Mouse (Mus musculus) brown adipose tissue, adult 24 weeks (tissue): ENCODE results near the gene Sdk2. TPM values are rescaled to one million over a fixed set of nuclear protein-coding genes. Genes with fewer than 3 reads are reported as not detected.

ENCODE experiments used
- H3K27ac ChIP-seq: fragments of 200-500 bp; replicated peaks from 2 replicates; pipeline ENCODE4 v1.5.1; 2012; ENCODE audit warnings: low read depth, mild to moderate bottlenecking, low read length
- H3K4me1 ChIP-seq: fragments of 200-500 bp; 2 replicates; pipeline ENCODE4 v1.6.1; 2012; ENCODE audit warnings: low read length, mixed read lengths; ENCODE audit not compliant: control insufficient read depth, insufficient read depth, insufficient read length
- H3K4me3 ChIP-seq: fragments of 200-500 bp; 2 replicates; pipeline ENCODE4 v1.5.1; 2012; ENCODE audit warnings: low read depth, mild to moderate bottlenecking, low read length, moderate library complexity; ENCODE audit not compliant: insufficient read depth
- polyA plus RNA-seq: library from polyadenylated mRNA; stranded (reverse); fragments of >200 nt; gene quantifications from 2 replicates; pipeline ENCODE4 v1.2.4, GENCODE M21; 2012; ENCODE audit not compliant: missing spikeins, insufficient read depth, insufficient read length

Sdk2 gene
- 0.20 and 0.67 TPM in 2 replicates for polyA plus RNA-seq

DNA sequence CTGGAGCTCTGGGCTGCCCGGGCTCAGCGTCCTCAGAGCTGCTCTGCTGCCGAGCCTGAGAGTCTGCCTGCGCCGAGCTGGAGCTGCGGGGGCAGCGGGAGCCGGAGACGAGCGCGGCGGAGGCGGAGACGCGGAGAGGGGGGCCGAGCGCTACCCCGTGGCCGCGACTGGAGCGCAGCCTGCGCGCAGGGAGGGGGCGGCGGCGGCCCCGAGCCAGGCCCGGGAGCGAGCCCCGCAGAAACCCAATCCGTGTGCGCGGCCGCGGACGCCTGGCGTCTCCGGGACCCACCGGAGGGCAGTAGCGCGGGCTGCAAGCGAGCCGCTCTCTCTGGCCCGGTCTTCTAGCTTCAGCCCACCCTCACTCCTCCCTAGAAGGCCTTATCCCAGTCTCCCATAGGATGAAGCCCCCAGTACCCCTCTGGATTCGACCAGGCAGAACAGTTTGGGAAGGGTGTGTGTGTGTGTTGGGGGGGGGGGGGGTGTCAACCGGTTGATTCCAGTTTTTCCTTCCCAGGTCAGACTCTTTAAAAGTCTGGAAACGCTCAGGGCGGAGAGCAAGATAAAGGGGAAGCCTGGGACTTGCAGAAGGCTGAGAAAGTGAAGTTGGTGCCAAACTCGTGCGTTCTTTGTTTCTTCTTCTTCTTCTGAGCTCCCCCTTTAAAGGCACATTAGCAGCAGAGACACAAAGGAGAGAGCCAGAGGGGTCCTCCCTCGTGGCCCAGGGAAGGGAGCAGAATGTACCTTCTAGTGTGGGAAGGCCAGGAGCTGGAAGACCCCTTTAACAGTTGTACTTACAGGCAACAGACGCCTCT lies at the start of gene Sdk2:
Gene Sdk2, minus strand, starts transcription at position 96 of the 812 bp plus-strand sequence.
- Histone ChIP-seq H3K4me3 (peak within 1 kb of the TSS; percentile 16), H3K4me1 (peaks cover 3% of the 10 kb centered on the region), H3K27ac (no peak within 1 kb of the TSS)

GRCm38 (mm10) chr11:114115077-114115476 lies 48.2 kb upstream of the Sdk2 start:
- H3K4me1 ChIP-seq: no peaks in the 10 kb centered on the region
- no peak overlapping the region for H3K4me3 ChIP-seq
- H3K27ac ChIP-seq: no peak overlapping the region

GRCm38 (mm10) chr11:114114674-114115073 lies 47.8 kb upstream of the Sdk2 start:
- no peaks in the 10 kb centered on the region for H3K4me1 ChIP-seq
- H3K4me3 ChIP-seq: no peak overlapping the region
- no peak overlapping the region for H3K27ac ChIP-seq

GRCm38 (mm10) chr11:114110851-114111250 lies 44.0 kb upstream of the Sdk2 start:
- H3K27ac ChIP-seq: no peak overlapping the region
- H3K4me1 ChIP-seq: no peaks in the 10 kb centered on the region
- H3K4me3 ChIP-seq: no peak overlapping the region

DNA sequence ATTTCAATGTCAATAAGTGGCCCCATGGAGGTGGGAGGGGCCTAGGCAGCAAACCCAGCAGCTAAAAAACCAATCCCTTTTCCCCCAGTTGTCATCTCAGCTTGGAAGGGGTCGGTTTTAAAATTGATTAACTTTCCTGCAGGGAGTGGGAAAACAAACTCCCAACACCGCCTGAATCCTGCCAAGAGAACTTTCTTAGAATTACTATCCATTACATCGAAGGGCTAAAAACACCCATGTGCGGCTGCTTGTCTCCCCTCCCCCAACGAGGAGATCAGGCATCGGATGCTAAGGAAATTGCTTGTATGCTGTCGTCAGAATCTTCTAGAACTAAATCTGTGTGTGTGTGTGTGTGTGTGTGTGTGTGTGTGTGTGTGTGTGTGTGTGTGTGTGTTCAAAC lies 26.8 kb upstream of the Sdk2 start:
- Histone ChIP-seq H3K4me3 (no peak overlapping the region), H3K4me1 (no peaks in the 10 kb centered on the region), H3K27ac (no peak overlapping the region)

DNA sequence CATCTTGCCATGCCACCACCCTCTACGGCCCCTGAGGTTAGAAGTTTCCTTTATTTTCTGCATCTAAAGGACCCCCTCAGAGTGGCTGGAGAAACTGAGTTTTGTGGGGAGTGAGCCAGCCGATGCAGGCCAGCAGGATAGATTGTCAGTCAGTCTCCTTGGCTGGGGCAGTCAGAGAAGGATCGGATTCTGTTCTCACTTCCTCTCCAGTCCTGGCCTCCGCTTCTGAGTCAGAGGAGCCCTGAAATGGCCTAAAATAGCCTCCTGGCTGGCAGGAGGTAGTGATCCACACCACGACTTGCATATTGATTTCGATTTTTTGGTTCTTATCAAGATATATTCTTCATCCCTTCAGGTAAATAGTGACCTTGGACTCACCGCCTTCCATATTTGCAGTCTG lies 26.3 kb upstream of the Sdk2 start:
- Histone ChIP-seq H3K4me3 (no peak overlapping the region), H3K4me1 (no peaks in the 10 kb centered on the region), H3K27ac (no peak overlapping the region)

DNA sequence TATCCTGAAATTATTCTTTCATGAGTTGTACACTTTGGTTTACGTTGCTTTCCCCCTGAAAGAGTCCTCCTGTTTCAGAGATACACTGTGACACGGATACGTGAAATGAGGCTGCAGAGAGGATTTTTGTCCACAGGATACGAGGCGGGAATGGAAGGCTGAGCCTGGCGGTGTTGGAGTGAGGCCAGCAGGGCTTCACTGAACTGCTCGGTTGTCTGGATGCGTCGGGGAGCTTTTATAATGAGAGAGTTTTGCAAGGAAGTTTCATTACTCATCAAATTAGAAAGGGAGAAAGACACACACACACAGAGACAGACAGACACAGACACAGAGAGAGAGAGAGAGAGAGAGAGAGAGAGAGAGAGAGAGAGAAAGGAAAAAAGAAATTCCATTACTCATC lies 13.8 kb upstream of the Sdk2 start:
- Histone ChIP-seq H3K4me3 (no peak overlapping the region), H3K27ac (no peak overlapping the region), H3K4me1 (no peaks in the 10 kb centered on the region)

GRCm38 (mm10) chr11:114072644-114073043 lies 5.8 kb upstream of the Sdk2 start:
- Histone ChIP-seq H3K27ac (no peak overlapping the region), H3K4me1 (no peaks in the 10 kb centered on the region), H3K4me3 (no peak overlapping the region)

GRCm38 (mm10) chr11:114071998-114072397 lies 5.2 kb upstream of the Sdk2 start:
- H3K4me3 ChIP-seq: no peak overlapping the region
- no peaks in the 10 kb centered on the region for H3K4me1 ChIP-seq
- H3K27ac ChIP-seq: no peak overlapping the region

- Histone ChIP-seq H3K4me3 (no peak overlapping the region), H3K4me1 (no peaks in the 10 kb centered on the region), H3K27ac (no peak overlapping the region)
These were observed 4.0 kb upstream of the Sdk2 start for GRCm38 (mm10) chr11:114070881-114071280.

DNA sequence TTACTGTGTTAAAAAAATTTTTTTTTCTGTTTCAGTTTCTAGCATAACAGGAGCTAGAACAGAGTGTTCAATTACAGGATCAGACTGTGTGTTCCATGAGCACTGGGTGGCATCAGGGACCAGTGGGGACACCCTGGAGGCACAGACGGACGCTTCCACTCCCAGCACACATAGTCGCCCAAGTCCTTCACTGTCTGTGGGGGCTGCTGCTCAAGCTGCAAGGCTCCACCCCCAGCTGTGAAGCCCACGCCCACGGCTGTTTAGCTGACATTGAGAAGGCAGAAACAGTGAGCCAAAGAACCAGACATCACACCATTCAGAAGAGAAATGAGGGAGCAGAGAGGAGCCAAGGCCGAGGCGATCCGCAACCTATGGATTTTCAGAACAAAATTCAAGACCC lies 3.3 kb upstream of the Sdk2 start:
- Histone ChIP-seq H3K4me1 (peaks cover 3% of the 10 kb centered on the region; the same call in 1 of the 2 replicates), H3K4me3 (no peak overlapping the region), H3K27ac (no peak overlapping the region)

- no peak overlapping the region for H3K27ac ChIP-seq
- H3K4me1 ChIP-seq: peaks cover 3% of the 10 kb centered on the region
These were observed 1.5 kb upstream of the Sdk2 start for GRCm38 (mm10) chr11:114068390-114068789.

DNA sequence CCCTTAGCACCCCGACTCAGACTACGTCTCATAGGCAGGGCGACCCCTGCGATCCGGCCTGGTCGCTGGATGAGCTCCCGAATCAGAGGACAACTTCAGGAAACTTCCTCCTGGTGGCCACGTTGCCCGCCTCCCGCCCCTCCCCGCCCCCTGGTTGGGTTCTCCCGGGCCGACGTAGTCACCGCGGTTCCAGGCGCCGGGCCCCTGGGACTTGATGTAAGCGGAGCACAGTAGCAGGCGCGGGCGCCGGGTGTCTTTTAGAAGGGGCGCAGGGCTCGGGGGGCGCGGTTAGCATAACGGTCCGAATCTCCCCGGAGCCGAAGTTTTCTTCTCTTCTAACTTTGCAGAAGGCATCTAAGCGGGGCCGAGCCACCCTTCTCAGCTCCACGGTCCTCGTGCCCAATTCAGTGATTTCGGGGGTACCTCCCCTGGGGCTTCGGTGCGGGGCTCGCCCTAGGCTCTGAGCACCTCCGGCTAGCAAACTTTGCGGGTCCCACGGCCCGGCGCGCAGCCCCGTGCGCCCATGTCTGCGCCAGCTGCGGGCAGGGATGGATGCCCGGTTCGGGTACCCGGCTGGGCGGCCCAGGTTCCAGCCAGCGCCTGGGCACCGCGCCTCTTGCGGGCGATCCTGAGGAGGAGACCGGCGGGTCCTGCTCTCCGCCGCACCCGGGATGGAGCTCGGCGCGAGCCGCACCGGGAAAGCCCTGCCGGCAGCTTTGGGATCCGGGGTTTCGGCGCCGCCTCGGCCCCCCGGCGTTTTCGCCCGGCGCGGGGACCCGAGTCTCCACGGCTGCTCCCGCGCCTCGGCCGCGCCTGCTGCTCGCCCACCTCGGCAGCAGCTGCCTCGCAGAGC lies 522 bp downstream of the Sdk2 start:
- no peak overlapping the region for H3K27ac ChIP-seq

More at GRCm38 (mm10) chr11:114068390-114068789, 1.5 kb upstream of the Sdk2 start:
- no peak overlapping the region for H3K4me3 ChIP-seq

DNA sequence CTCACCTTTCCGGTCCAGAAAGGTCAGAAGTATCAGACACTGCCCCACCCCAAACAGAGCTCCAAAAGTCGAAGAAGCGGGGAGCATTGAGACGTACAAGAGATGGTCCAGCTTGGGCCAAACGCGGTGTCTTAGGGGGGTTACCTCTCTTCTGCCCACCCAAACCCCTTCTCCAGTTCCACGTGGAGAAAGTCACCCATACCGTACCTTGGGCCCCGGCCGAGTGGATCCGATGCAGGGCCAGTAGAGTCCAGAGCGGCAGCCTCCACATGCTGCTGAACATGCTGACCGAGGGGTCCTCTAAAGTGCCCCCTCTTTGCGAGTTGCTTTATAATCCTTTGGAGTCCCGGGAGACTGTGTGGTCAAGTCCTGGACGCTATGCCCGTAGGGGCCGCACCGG lies 1.2 kb downstream of the Sdk2 start:
- Histone ChIP-seq H3K4me3 (no peak overlapping the region), H3K4me1 (peaks cover 3% of the 10 kb centered on the region)

More for the DNA sequence above, 522 bp downstream of the Sdk2 start:
- H3K4me1 ChIP-seq: peaks cover 3% of the 10 kb centered on the region
- peak overlapping the region; percentile 16 for H3K4me3 ChIP-seq

GRCm38 (mm10) chr11:114064871-114065388 lies 1.9 kb downstream of the Sdk2 start:
- no peak overlapping the region for H3K27ac ChIP-seq
- H3K4me1 ChIP-seq: peaks cover 3% of the 10 kb centered on the region
- no peak overlapping the region for H3K4me3 ChIP-seq

More for the DNA sequence above, 1.2 kb downstream of the Sdk2 start:
- H3K27ac ChIP-seq: no peak overlapping the region
